Mouse (Mus musculus): Measurements from ENCODE around the gene Gm39115. TPM values are rescaled to one million over a fixed set of nuclear protein-coding genes. Genes with fewer than 3 reads are reported as not detected.
"Not testable (repeated sequence)": the region's sequence is repeated elsewhere in the genome, so short reads cannot be mapped to it uniquely, and the experiment has no call there.

The Gm39115 gene
- polyA plus RNA-seq (2016; fragmentation: Nextera tagmentation; extraction: Ambion mirVana) = not detected in 2 replicates

DNA sequence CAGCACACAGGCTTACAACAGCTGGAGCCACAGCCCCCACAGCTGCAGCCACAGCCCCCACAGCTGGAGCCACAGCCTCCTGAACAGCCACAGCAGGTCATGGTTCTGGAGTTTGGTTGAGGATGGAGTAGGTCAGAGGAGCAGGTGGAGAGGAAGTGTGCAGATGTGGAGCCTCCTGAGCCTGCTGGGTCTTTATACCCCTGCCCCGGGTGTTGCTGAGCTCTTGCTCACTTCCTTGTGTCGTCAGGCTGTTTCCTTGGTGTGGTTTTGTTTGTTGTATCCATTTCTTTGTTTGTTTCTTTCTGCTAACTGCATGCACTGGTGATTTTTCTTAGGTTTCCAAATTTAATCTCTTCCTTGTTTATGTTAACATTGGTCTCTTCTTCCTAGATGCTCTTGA, at the start of gene Gm39115:
Gm39115 (minus strand) TSS at position 101 of the 400 bp plus-strand sequence.
- not testable (repeated sequence) for ATAC-seq (ENCODE audit: insufficient number of reproducible peaks, low FRiP score); H3K27me3 ChIP-seq (replicated peaks); H3K4me1 ChIP-seq (replicated peaks); H3K4me3 ChIP-seq; H3K4me2 ChIP-seq; H3K9ac ChIP-seq; H3K9me3 ChIP-seq (replicated peaks); H3K36me3 ChIP-seq; H3K27ac ChIP-seq (ENCODE audit: poor library complexity, severe bottlenecking)
- WGBS = 30% methylated on average over 2 of the region's 2 CpGs

DNA sequence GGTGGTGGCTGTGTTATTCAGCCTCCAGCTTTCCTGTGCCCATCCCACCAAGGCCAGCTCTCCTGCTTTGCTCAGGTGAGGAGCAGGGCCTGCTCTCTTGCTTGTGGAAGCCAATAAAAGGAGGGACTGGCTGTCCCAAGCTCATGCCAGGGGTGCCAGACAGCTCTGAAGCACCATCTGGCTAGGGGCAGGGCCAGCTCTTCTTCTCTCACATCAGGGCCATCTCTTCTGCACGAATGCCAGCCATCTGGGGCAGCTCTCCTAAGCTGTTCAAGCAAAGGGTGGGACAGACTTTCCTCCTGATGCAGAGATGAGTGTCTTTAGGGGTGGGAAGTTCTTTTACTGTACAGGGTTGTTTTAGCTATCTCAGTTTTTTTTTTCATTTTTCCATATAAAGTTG, 45.2 kb upstream of the Gm39115 start:
- ATAC-seq (ENCODE audit: insufficient number of reproducible peaks, low FRiP score) = no peak
- no peaks in the 10 kb centered on the region for H3K27me3 ChIP-seq (replicated peaks)
- H3K9me3 ChIP-seq (replicated peaks) = no peaks in the 10 kb centered on the region; the same call in 1 of the 2 replicates
- no peak overlapping the region for H3K4me2 ChIP-seq
- H3K9ac ChIP-seq = no peak overlapping the region
- WGBS = 39% methylated on average over 1 of the region's 1 CpGs
- H3K4me1 ChIP-seq (replicated peaks) = no peaks in the 10 kb centered on the region
- no peaks in the 10 kb centered on the region for H3K36me3 ChIP-seq
- no peak overlapping the region for H3K27ac ChIP-seq (ENCODE audit: poor library complexity, severe bottlenecking)
- H3K4me3 ChIP-seq = no peak overlapping the region

DNA sequence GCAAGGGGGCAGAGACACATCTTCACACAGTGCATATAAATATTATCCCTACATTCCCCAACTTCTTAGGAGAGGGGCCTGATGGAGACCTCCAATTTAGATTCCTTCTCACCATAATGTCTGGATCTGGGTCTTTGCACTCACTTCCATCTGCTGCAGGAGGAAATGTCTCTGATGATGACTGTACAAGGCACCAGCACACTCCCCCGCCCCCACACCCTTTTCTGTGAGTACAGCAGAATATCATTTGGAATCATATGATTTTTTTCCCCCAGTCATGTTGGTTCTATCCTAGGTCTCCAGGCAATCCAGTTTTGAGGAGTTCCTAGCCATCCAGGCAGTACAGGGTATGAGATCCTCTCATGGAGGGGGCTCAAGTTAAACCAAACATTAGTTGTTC, 42.9 kb upstream of the Gm39115 start:
- no peak overlapping the region for H3K9ac ChIP-seq
- no peaks in the 10 kb centered on the region for H3K27me3 ChIP-seq (replicated peaks)
- H3K36me3 ChIP-seq = no peaks in the 10 kb centered on the region
- no peaks in the 10 kb centered on the region; the same call in 1 of the 2 replicates for H3K9me3 ChIP-seq (replicated peaks)
- no peak for ATAC-seq (ENCODE audit: insufficient number of reproducible peaks, low FRiP score)
- H3K4me2 ChIP-seq = no peak overlapping the region
- no peaks in the 10 kb centered on the region for H3K4me1 ChIP-seq (replicated peaks)
- H3K27ac ChIP-seq (ENCODE audit: poor library complexity, severe bottlenecking) = no peak overlapping the region
- WGBS = 63% methylated on average over 1 of the region's 1 CpGs
- H3K4me3 ChIP-seq = no peak overlapping the region

DNA sequence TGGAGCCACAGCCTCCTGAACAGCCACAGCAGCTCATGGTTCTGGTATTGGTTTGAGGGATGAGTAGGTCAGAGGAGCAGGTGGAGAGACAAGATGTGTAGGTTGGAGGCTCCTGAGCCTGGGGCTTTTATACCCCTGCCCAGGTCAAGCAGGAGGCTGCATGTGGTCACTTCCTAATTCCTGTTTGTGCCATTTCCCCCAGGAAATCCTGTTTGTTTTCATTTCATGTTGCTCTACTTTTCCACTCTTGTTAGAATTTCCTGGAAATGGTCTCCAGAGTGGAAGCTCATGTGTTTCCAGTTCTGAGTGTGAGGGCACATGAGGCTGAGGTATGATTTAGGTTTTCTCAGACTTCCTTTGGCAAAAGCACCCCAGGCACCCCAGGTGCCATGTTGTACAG, 40.1 kb upstream of the Gm39115 start, which contains the start of gene Krtap5-2:
Krtap5-2 (minus strand) TSS at position 101 of the 400 bp plus-strand sequence.
- H3K4me1 ChIP-seq (replicated peaks); ATAC-seq (ENCODE audit: insufficient number of reproducible peaks, low FRiP score): not testable (repeated sequence)

DNA sequence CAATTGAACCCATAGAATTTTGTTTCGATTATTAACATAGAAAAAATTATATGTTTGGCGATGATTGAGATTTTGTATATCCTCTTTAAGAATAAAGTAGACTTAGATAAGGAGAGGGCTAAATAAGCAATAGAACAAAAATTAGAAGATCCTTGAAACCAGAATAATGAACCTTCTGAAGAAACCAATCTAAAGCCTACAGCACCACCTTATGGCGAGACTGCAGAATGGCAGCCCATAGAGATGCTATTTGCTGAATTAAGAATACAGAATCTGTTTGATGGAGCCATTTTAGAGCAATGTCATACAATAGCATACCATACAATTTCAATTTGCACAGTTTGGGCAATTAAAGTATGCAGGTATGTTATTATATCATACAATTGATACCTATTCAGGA, 34.0 kb upstream of the Gm39115 start:
- no peak overlapping the region for H3K27ac ChIP-seq (ENCODE audit: poor library complexity, severe bottlenecking)

More for the DNA sequence above, 40.1 kb upstream of the Gm39115 start, which contains the start of gene Krtap5-2:
- not testable (repeated sequence) for H3K36me3 ChIP-seq; H3K27ac ChIP-seq (ENCODE audit: poor library complexity, severe bottlenecking); H3K9ac ChIP-seq; H3K4me2 ChIP-seq; H3K4me3 ChIP-seq; H3K27me3 ChIP-seq (replicated peaks); H3K9me3 ChIP-seq (replicated peaks)

DNA sequence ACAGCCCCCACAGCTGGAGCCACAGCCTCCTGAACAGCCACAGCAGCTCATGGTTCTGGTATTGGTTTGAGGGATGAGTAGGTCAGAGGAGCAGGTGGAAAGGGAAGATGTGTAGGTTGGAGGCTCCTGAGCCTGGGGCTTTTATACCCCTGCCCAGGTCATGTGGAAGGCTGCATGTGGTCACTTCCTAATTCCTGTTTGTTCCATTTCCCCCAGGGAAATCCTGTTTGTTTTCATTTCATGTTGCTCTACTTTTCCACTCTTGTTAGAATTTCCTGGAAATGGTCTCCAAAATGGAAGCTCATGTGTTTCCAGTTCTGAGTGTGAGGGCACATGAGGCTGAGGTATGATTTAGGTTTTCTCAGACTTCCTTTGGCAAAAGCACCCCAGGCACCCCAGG, 29.8 kb upstream of the Gm39115 start, which contains the start of gene Gm4553:
Gm4553 (minus strand) TSS at position 101 of the 400 bp plus-strand sequence.
- H3K9ac ChIP-seq; H3K27ac ChIP-seq (ENCODE audit: poor library complexity, severe bottlenecking); ATAC-seq (ENCODE audit: insufficient number of reproducible peaks, low FRiP score); H3K9me3 ChIP-seq (replicated peaks); H3K4me3 ChIP-seq; H3K4me1 ChIP-seq (replicated peaks); H3K4me2 ChIP-seq; H3K36me3 ChIP-seq; H3K27me3 ChIP-seq (replicated peaks): not testable (repeated sequence)

More for the DNA sequence above, 34.0 kb upstream of the Gm39115 start:
- ATAC-seq (ENCODE audit: insufficient number of reproducible peaks, low FRiP score) = no peak
- no peak overlapping the region for H3K9ac ChIP-seq
- H3K4me3 ChIP-seq = no peak overlapping the region
- no peaks in the 10 kb centered on the region for H3K9me3 ChIP-seq (replicated peaks)
- no peak overlapping the region for H3K4me2 ChIP-seq
- H3K36me3 ChIP-seq = no peaks in the 10 kb centered on the region
- WGBS = 47% methylated on average over 3 of the region's 3 CpGs
- peaks cover 6% of the 10 kb centered on the region; the same call in 1 of the 2 replicates for H3K27me3 ChIP-seq (replicated peaks)
- no peaks in the 10 kb centered on the region for H3K4me1 ChIP-seq (replicated peaks)

DNA sequence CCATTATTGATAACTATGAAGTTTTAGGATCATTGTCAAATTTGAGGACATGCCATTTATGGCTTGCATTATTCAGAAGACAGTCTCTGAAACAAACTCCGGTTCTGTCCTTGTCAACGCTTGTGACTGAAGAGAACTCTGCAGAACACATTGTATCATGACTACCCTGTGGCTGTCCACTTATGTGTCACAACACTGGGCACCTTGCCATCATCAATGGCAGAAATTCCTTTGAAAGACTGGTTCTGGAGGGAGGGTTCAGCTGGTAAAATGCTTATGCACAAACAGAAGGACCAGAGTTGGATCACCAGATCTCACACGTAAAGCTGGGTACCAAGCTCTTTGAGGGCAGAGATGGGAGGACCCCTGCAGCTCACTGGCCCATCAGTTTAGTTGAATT, 23.5 kb upstream of the Gm39115 start:
- WGBS = 84% methylated on average over 3 of the region's 3 CpGs
- Histone ChIP-seq H3K4me1 (replicated peaks) (no peaks in the 10 kb centered on the region), H3K4me2 (no peak overlapping the region), H3K27ac (ENCODE audit: poor library complexity, severe bottlenecking) (no peak overlapping the region), H3K27me3 (replicated peaks) (no peaks in the 10 kb centered on the region; the same call in 1 of the 2 replicates), H3K9me3 (replicated peaks) (no peaks in the 10 kb centered on the region), H3K36me3 (no peaks in the 10 kb centered on the region), H3K4me3 (no peak overlapping the region), H3K9ac (no peak overlapping the region)
- ATAC-seq (ENCODE audit: insufficient number of reproducible peaks, low FRiP score) = no peak

DNA sequence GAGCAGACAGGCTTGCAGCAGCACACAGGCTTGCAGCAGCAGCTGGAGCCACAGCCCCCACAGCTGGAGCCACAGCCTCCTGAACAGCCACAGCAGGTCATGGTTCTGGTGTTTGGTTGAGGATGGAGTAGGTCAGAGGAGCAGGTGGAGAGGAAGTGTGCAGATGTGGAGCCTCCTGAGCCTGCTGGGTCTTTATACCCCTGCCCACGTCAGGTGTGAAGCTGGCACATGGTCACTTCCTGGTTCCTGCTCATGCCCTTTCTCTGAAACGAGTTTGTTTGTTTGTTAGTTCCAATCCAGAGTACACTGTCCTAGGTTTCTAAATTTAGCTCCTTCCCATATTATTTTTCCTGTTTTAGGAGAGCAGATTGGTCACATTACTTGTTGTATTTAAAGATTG, 21.2 kb upstream of the Gm39115 start, which contains the start of gene Gm29735:
Gm29735 (minus strand) TSS at position 101 of the 400 bp plus-strand sequence.
- not testable (repeated sequence) for H3K4me3 ChIP-seq; H3K36me3 ChIP-seq; ATAC-seq (ENCODE audit: insufficient number of reproducible peaks, low FRiP score); H3K9me3 ChIP-seq (replicated peaks); H3K4me2 ChIP-seq; H3K4me1 ChIP-seq (replicated peaks); H3K27me3 ChIP-seq (replicated peaks); H3K27ac ChIP-seq (ENCODE audit: poor library complexity, severe bottlenecking); H3K9ac ChIP-seq
- 47% methylated on average over 2 of the region's 2 CpGs for WGBS

DNA sequence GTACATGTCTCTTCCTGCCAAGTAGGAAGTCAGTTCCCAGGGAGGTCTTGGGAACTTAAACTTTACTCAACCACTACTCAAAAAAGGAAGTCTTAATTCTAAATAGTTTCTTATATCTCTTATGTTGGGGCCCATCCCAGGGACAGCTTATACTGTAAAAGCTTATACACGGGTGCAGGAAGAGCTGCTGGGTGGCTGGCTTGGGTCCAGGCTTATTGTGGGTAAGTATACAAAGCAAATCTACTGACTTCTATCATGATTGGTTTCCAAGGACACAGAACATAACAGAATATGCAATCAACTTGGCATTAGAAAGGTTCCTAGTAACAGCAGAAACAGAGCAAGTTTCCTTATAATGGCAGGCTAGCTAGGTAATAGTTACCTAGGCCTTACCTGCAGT, 19.5 kb upstream of the Gm39115 start:
- Histone ChIP-seq H3K27me3 (replicated peaks) (no peaks in the 10 kb centered on the region; the same call in 1 of the 2 replicates), H3K4me2 (no peak overlapping the region), H3K4me3 (no peak overlapping the region), H3K36me3 (no peaks in the 10 kb centered on the region), H3K27ac (ENCODE audit: poor library complexity, severe bottlenecking) (no peak overlapping the region), H3K4me1 (replicated peaks) (no peaks in the 10 kb centered on the region), H3K9ac (no peak overlapping the region), H3K9me3 (replicated peaks) (no peaks in the 10 kb centered on the region)
- ATAC-seq (ENCODE audit: insufficient number of reproducible peaks, low FRiP score) = no peak
- WGBS = 69% methylated on average over 1 of the region's 1 CpGs

DNA sequence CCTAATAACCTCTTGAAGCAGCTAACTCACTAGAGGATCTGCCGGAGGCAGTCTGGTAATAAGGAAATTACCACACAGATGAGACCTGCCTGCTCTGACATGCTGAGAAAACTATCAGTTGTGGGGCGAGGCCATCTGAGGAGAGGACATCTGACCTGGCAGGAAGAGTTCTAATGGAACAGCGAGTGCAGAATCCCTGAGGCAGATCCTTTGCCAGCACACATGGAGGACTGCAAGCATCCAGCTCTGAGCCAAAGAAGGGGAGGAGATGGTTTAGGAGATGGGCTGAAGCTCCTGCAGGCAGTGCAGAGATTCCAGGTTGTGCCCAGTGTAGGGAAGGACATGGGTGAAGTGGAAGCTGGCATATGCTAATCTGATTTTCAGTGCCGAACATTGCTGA, 16.4 kb upstream of the Gm39115 start:
- H3K27ac ChIP-seq (ENCODE audit: poor library complexity, severe bottlenecking) = no peak overlapping the region
- no peaks in the 10 kb centered on the region for H3K27me3 ChIP-seq (replicated peaks)
- no peaks in the 10 kb centered on the region for H3K36me3 ChIP-seq
- H3K9me3 ChIP-seq (replicated peaks) = no peaks in the 10 kb centered on the region
- 76% methylated on average over 4 of the region's 4 CpGs for WGBS
- H3K4me1 ChIP-seq (replicated peaks) = no peaks in the 10 kb centered on the region
- H3K9ac ChIP-seq = no peak overlapping the region
- no peak overlapping the region for H3K4me2 ChIP-seq
- ATAC-seq (ENCODE audit: insufficient number of reproducible peaks, low FRiP score) = no peak
- no peak overlapping the region for H3K4me3 ChIP-seq

DNA sequence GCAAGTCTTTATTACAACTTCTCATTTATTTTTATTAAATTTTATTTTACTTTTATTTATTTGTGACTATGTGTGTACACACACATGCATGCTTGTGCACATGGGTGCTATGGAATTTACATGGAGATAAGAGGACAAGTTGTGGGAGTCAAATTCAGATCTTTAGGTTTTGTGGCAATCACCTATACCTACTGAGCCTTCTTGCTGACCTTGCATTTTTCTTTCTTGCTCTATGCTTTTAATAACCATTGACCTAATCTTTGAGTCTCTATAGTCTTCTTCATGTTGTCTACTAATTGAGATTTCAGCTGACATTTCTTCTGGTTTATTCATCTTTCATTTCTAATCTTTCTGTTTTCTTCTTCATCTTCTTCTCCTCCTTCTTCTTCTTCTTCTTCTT, 12.8 kb upstream of the Gm39115 start:
- Histone ChIP-seq H3K9me3 (replicated peaks) (no peaks in the 10 kb centered on the region), H3K4me1 (replicated peaks) (no peaks in the 10 kb centered on the region), H3K36me3 (no peaks in the 10 kb centered on the region), H3K9ac (no peak overlapping the region), H3K27ac (ENCODE audit: poor library complexity, severe bottlenecking) (no peak overlapping the region), H3K27me3 (replicated peaks) (peaks cover 16% of the 10 kb centered on the region), H3K4me2 (no peak overlapping the region), H3K4me3 (no peak overlapping the region)
- ATAC-seq (ENCODE audit: insufficient number of reproducible peaks, low FRiP score) = no peak

DNA sequence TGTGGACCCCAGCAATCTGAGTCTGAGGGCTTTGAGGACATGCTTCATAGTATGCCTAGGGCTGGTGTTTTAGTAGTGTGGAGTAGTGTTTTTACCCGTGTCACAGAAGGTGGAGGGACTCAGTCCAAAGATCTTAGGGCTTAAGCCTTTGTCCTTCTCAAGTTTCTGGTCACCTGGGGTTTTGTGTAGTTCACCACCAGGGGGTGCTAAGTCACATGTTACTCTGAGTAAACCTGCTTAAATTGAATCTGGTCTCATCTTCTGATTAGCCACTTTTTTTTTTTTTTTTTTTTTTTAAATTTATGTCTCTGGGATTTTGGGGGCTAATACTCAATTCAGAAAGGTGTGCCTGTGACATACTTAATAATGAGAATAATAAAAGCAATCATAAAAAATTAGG, 10.2 kb upstream of the Gm39115 start:
- Histone ChIP-seq H3K36me3 (no peaks in the 10 kb centered on the region), H3K27me3 (replicated peaks) (peaks cover 17% of the 10 kb centered on the region), H3K27ac (ENCODE audit: poor library complexity, severe bottlenecking) (no peak overlapping the region), H3K4me3 (no peak overlapping the region), H3K4me2 (no peak overlapping the region), H3K9me3 (replicated peaks) (no peaks in the 10 kb centered on the region), H3K9ac (no peak overlapping the region), H3K4me1 (replicated peaks) (peaks cover 5% of the 10 kb centered on the region)
- 8% methylated on average over 1 of the region's 1 CpGs for WGBS
- ATAC-seq (ENCODE audit: insufficient number of reproducible peaks, low FRiP score) = no peak

Measured in heart, embryonic 12.5 days (tissue).